Mouse (Mus musculus) MEL (cell line): ENCODE measurements at regions not wholly inside any gene's neighbourhood (a gene's known extent, or its start where the extent isn't known, plus 50 kb on each side); places are given as distances from the start of the nearest gene placed in this dataset.

Source experiments
- CTCF ChIP-seq, 3 experiments: IDR thresholded peaks in 2 of 3; conservative IDR thresholded peaks in 1 of 3; 2 replicates each; pipeline ENCODE4 v1.5.1; 2011 to 2012; ENCODE audit warnings: low read length in 3 of 3, low read depth in 2 of 3, mild to moderate bottlenecking in 2 of 3, improper control_type of control experiment in 1 of 3, inconsistent platforms in 1 of 3, mixed read lengths in 1 of 3, moderate library complexity in 1 of 3; ENCODE audit not compliant: control insufficient read depth in 1 of 3, insufficient read depth in 1 of 3, poor library complexity in 1 of 3, severe bottlenecking in 1 of 3
- E2F4 ChIP-seq: IDR thresholded peaks from 2 replicates; pipeline ENCODE4 v1.6.1; 2011; ENCODE audit warnings: low read depth, low read length, improper control_type of control experiment, borderline replicate concordance
- EP300 ChIP-seq, 2 experiments: IDR thresholded peaks; 2 replicates each; pipeline ENCODE4 v1.6.1; 2011; ENCODE audit warnings: improper control_type of control experiment in 2 of 2, low read length in 2 of 2, low read depth in 1 of 2, mild to moderate bottlenecking in 1 of 2
- GATA1 ChIP-seq: IDR thresholded peaks from 2 replicates; pipeline ENCODE4 v1.6.1; 2011; ENCODE audit warnings: low read depth, low read length, improper control_type of control experiment
- HCFC1 ChIP-seq: IDR thresholded peaks from 2 replicates; pipeline ENCODE4 v1.6.1; 2012; ENCODE audit warnings: low read depth, mild to moderate bottlenecking, inconsistent platforms, low read length, improper control_type of control experiment, moderate library complexity
- MYC ChIP-seq: IDR thresholded peaks from 2 replicates; pipeline ENCODE4 v1.6.1; 2011; ENCODE audit warnings: low read depth, mild to moderate bottlenecking, low read length, improper control_type of control experiment, moderate library complexity
- POLR2A ChIP-seq, 2 experiments: IDR thresholded peaks; 2 replicates each; pipeline ENCODE4 v1.6.1; 2011 to 2012; ENCODE audit warnings: low read length in 2 of 2, mild to moderate bottlenecking in 2 of 2, control low read depth in 1 of 2, improper control_type of control experiment in 1 of 2, low read depth in 1 of 2, moderate library complexity in 1 of 2; ENCODE audit not compliant: control insufficient read depth in 1 of 2, insufficient read depth in 1 of 2, poor library complexity in 1 of 2
- POLR2AphosphoS2 ChIP-seq: IDR thresholded peaks from 2 replicates; pipeline ENCODE4 v1.6.1; 2011; ENCODE audit warnings: low read length, improper control_type of control experiment
- SMC3 ChIP-seq: IDR thresholded peaks from 2 replicates; pipeline ENCODE4 v1.6.1; 2011; ENCODE audit warnings: low read depth, low read length, improper control_type of control experiment
- UBTF ChIP-seq: IDR thresholded peaks from 2 replicates; pipeline ENCODE4 v1.6.1; 2012; ENCODE audit warnings: low read depth, mild to moderate bottlenecking, inconsistent platforms, low read length, improper control_type of control experiment, moderate library complexity, borderline replicate concordance; ENCODE audit not compliant: insufficient read depth

- TF ChIP-seq HCFC1, result no peak
- no peak for TF ChIP-seq UBTF
- TF ChIP-seq CTCF (IDR thresholded peaks at IDR 0.05 in 2 of 3, conservative IDR thresholded peaks at IDR 0.05 in 1 of 3; ENCODE audit: control insufficient read depth in 1 of 3, insufficient read depth in 1 of 3, low read depth in 2 of 3, low read length in 3 of 3, poor library complexity in 1 of 3, severe bottlenecking in 1 of 3), result no peak
- no peak for TF ChIP-seq GATA1
- TF ChIP-seq POLR2A (IDR thresholded peaks at IDR 0.05; ENCODE audit: control insufficient read depth in 1 of 2, insufficient read depth in 1 of 2, low read depth in 1 of 2, low read length in 2 of 2, poor library complexity in 1 of 2), result no peak
- no peak for TF ChIP-seq POLR2AphosphoS2
- no peak for TF ChIP-seq MYC
- no peak for TF ChIP-seq EP300 (IDR thresholded peaks at IDR 0.05; ENCODE audit: low read depth in 1 of 2, low read length in 2 of 2)
- no peak for TF ChIP-seq E2F4
- no peak for TF ChIP-seq SMC3
Measured at GRCm38 (mm10) chrX:142517205-142517604, 126.9 kb upstream of the Acsl4 start.
